Mouse (Mus musculus): ENCODE results near the gene Cir1.

The Cir1 gene

GRCm38 (mm10) chr2:73271459-73272161 lies 40.9 kb downstream of the Cir1 start, which contains the start of gene Sp9:
Gene Sp9, plus strand, starts transcription at chr2:73271925.
- DNase-seq: peak; percentile 86

- peak; percentile 58 for DNase-seq
Observed at GRCm38 (mm10) chr2:73270593-73271458, 41.7 kb downstream of the Cir1 start.

- no peak for DNase-seq
Observed at GRCm38 (mm10) chr2:73270071-73270592, 42.4 kb downstream of the Cir1 start.

DNA sequence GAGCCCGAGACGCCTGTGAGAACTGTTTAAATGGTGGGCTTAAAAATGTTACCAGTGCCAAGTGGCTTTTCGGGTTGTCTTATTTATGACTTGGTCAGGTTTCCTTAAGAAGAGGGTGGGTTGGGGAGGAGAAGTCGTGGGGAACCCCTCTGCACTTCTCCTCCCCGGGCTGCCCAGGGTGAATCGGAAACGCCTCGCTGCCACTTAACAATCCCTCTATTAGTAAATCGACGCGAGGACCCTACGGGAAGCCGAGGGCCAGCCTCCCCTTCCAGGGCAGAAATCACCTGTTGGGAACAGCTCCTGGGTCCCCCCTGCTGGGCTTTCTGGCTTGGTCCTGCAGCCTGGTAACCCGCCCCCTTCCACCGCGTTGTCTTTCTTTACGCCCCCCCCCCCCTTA lies 42.8 kb downstream of the Cir1 start:
- peak; percentile 24 for DNase-seq

DNA sequence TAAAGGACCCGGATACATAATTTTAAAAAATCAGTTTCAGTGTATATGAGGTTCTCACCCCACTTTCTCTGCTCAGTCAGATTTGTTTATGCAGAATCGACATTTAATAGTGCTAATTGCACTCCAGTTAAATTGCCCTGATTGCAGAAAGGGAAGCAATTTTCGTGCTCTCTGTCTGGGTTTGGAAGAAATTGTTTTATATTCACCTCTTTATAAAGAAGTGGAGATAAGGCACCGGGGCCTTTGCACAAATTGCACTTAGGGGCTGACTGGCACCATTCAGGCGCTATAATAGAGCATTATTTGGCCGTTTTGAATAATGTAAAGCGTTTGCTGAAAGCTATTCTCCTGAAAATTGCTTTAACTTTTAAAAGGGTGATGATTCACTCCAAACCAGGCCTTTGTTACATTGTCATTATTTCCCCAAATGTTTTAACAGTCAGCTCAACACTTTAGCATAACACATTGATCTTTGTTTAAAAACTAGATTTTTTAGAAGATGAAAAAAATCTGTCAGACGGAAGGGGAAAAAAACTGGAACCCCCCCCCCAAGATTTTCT lies 43.6 kb downstream of the Cir1 start:
- DNase-seq: peak; percentile 15

- peak; percentile 32 for DNase-seq
Observed at GRCm38 (mm10) chr2:73268281-73268680, 44.2 kb downstream of the Cir1 start.

GRCm38 (mm10) chr2:73267818-73268217 lies 44.7 kb downstream of the Cir1 start:
- DNase-seq: no peak

DNA sequence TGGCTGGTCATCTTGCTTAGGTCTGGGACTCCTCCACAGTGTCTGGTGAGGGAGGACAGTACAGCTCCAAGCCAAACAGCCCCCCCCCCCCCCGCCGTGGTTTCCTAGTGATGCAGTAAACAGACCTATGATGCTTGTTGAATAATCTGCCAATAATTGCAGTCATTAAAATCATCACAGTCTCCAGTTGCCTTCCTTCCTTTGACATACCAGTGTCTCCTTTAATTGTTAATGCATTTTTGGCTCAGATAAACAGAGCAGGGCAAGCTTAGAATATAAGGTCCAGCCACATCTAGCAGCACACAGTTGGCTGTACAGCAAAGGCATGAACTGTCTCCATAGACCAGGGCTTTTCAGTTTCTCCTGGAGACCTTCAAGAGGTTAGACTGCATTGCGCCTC lies 45.3 kb downstream of the Cir1 start:
- peak; percentile 31 for DNase-seq

DNA sequence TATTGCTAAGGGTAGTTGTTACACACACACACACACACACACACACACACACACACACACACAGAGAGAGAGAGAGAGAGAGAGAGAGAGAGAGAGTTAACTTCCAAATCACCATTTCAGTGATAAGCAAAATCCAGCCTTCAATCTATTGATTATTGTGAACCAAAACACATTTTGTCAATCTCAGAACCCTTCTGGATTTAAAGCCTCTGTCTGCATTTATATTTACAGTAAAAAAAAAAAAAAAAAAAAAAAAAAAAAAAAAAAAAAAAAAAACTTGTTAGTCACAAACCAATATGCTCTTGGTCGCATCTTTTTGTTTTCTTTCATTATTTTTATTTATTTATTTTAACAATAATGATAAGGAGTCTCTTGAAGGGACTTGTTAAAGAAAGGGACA lies 45.9 kb downstream of the Cir1 start:
- DNase-seq: no peak

GRCm38 (mm10) chr2:73266011-73266410 lies 46.5 kb downstream of the Cir1 start:
- DNase-seq: peak; percentile 37

GRCm38 (mm10) chr2:73264611-73265195 lies 47.8 kb downstream of the Cir1 start:
- peak; percentile 40 for DNase-seq

DNA sequence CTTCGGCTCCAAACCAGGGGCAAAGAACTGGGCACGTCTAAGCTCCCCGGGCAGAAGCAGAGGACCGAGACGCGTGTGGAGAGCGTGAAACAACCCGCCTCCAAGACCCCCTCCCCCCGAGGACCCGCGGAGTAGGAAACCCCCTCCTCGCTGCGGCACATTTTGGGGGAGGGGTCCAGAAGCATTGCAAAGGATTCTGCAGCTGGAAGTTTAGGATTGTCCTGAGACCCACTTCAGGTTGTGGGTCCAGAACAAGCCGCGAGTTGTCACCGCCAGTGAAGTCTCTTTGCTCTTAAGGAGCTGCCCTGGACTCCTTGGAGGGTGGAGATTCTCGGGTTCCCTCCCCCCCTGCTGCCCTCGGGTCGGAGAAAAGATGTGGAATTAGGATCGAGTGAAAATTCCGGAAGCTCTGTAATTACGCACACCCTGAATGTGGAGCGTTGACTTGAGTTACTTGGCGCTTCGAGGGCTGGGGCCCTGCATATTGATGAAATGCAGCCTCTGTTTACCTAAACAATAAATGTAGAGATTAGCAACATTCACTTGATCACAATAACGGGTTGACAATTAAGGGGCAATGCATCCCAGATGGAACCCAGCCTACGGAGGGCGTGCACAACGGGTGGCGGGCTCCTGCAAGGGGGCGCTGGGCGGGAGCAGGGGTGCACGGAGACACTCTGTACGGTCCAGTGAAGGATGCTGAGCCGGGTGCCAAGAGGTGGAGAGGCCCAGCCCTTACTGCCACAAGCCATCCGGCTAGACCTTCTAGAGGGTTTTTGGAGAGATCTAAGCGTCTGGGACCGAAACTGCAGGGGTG lies 48.5 kb downstream of the Cir1 start:
- peak; percentile 53 for DNase-seq

- DNase-seq: no peak
Observed at GRCm38 (mm10) chr2:73263172-73263765, 49.2 kb downstream of the Cir1 start.

GRCm38 (mm10) chr2:73248701-73249100 lies 63.8 kb downstream of the Cir1 start:
- no peak for DNase-seq

DNA sequence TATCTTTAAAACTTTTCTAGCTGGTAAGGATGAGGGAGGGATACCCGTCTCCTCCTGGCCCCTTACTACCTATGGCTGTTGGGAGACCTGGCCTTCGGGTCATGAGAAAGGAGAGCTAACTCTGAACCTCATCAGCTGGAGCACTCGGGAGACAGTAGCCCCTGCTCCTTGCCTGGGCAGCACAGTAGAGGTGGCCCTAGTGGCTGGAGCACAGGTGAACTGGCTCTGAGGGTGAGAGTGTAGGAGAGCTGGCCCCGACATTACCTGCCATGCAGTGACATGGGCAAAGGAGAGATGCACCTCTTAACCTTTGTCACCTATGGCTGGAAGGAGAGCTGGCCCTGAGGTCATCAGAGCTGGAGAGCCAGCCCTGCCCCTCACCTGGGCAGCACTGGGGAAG lies 71.2 kb downstream of the Cir1 start:
- DNase-seq: no peak
